Mouse (Mus musculus) olfactory bulb, adult 2 months (tissue): Measurements from ENCODE around the gene 2610528J11Rik.

Experiments
- CTCF ChIP-seq: fragments of 200-500 bp; IDR thresholded peaks from 2 replicates; pipeline ENCODE4 v1.5.1; 2012; ENCODE audit warnings: low read depth, mild to moderate bottlenecking, low read length, moderate library complexity; ENCODE audit not compliant: insufficient read depth
- POLR2A ChIP-seq: fragments of 200-500 bp; IDR thresholded peaks from 2 replicates; pipeline ENCODE4 v1.6.1; 2012; ENCODE audit warnings: mild to moderate bottlenecking, low read depth, low read length, moderate library complexity; ENCODE audit not compliant: insufficient read depth

DNA sequence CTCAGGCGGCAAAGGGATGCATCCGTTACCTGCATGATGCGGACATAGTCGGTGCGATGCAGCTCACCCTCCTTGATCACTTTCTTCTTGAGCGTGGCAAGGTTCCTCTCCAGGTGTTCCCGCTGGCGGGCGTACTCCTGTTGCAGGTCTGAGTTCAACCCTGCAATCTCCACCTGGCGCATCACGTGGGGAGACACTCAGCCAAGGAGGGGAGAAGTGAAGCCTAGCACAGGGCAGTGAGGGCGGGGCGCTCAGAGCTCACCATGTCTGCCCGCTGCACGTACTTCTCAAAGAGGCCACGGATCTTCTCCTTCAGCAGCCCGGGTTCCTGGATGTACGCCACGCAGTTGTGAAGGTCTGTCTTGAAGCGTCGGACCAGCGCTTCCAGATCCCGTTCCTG, 42.5 kb downstream of the 2610528J11Rik start:
- no peak for TF ChIP-seq CTCF
- TF ChIP-seq POLR2A: no peak
